Mouse (Mus musculus): ENCODE results near the gene Klhl1.

GRCm38 (mm10) chr14:96140246-96140645, 378.7 kb downstream of the Klhl1 start:
- TF ChIP-seq CTCF (IDR thresholded peaks at IDR 0.05; ENCODE audit: low read depth) (no peak), EP300 (IDR thresholded peaks at IDR 0.05; ENCODE audit: low read depth) (no peak)
